Mouse (Mus musculus): ENCODE data around the gene Eif3k.

DNA sequence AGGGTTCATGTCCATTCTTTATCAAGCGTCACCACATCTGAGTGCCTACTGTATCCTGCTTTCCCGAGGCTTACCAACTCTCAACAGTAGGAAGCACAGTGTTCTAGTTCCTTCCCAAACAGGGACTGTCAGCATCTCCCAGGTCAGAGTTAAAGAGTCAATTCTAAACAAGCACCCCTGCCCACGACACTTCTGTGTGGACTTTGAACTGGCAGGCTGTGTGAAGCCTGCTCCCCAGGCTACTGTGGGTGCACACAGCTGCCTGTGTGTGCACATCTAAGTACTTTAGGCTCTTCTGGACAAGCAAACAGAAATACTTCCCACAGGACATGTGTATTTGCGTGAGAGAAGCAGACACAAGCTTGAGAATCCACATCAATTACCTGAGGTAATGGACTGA, 40.1 kb downstream of the Eif3k start:
- TF ChIP-seq CTCF (IDR thresholded peaks at IDR 0.05) (no peak), EP300 (IDR thresholded peaks at IDR 0.05; ENCODE audit: insufficient read depth, low read depth, low read length) (no peak), POLR2A (IDR thresholded peaks at IDR 0.05; ENCODE audit: insufficient read depth, low read depth, low read length) (no peak)

Measured in heart, adult 2 months (tissue).